Mouse (Mus musculus): ENCODE measurements around the gene Exosc7. TPM values are rescaled to one million over a fixed set of nuclear protein-coding genes. Genes with fewer than 3 reads are reported as not detected.

The Exosc7 gene
- total RNA-seq, 4 experiments from 2014 or later = 20.5 to 25.8 (median 22.0) TPM

DNA sequence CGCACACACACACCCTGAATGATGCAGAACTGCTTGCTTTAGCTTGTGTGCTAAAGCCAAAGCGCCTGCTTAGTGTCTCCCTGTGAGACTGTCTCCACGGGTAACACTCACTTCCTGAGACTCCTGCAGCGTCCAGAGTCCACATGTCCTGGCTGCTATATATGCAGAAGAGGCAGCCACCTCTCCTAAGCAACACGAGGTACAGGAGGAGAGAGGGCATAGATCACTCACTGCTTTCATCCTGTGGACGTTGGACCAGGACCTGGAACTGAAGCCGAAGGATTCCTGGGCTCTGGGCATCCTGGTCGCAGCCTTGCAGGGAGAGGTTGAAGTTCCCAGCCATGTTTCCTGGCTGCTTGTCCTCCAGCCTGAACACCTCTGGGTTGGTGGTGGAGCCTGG lies 70.2 kb downstream of the Exosc7 start:
- no peak for DNase-seq (ENCODE audit: low spot score in 2 of 2)

DNA sequence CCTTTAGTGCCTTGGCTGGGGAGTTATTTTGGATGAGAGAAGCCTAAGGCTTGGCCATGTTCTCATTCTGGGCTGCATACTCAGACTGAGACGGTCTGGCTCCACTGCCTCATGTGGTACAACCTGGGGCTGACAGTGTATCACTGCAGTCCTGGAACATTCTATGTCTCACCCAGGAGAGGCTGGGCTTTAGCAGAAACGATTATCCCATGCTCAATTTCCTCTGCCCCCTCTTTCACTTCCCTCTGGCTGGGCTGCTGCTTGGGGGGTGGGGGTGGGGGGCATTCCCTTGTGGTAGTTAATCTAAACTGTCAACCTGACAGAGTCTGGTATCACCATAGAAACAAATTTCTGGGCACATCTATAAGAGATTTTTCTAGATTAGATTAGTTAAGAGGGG lies 72.5 kb downstream of the Exosc7 start:
- no peak for DNase-seq (ENCODE audit: low spot score in 2 of 2)

Other genes with a start within 250 kb of the Exosc7 start
- gene Zfp445, start 247.2 kb upstream of the Exosc7 start, total RNA-seq (2022) = 10 to 100 TPM; 24.8 to 35.2 (median 34.0) TPM
- 1 to 10 TPM; 3.9 to 4.6 (median 4.4) TPM for gene Zkscan7, start 227.5 kb upstream of the Exosc7 start, total RNA-seq (2022)
- gene Zfp105, start 190.1 kb upstream of the Exosc7 start, total RNA-seq (2022) = under 1 TPM; 0.19 to 0.79 (median 0.52) TPM
- 10 to 100 TPM in 1 of 4 experiments, 1 to 10 TPM in 3; 5.6 to 11.6 (median 8.4) TPM for gene 1110059G10Rik, start 162.2 kb upstream of the Exosc7 start, total RNA-seq (2022)
- gene Kif15, start 162.2 kb upstream of the Exosc7 start, total RNA-seq (2022) = under 1 TPM in 1 of 4 experiments, not detected in 3; 0.45 TPM
- gene Tmem42, start 91.9 kb upstream of the Exosc7 start, total RNA-seq (2022) = 10 to 100 TPM in 2 of 4 experiments, 1 to 10 TPM in 2; 6.5 to 11.0 (median 9.9) TPM
- gene Tgm4, start 78.5 kb upstream of the Exosc7 start, total RNA-seq (2022) = not detected
- 10 to 100 TPM; 63.9 to 75.0 (median 69.9) TPM for gene Zdhhc3, start within 50 bp of the Exosc7 start, total RNA-seq (2022)
- gene Clec3b, start 37.7 kb downstream of the Exosc7 start, total RNA-seq (2022) = 10 to 100 TPM; 24.5 to 33.6 (median 28.6) TPM
- not detected for gene Cdcp1, start 102.8 kb downstream of the Exosc7 start, total RNA-seq (2022)
- gene Tmem158, start 147.5 kb downstream of the Exosc7 start, total RNA-seq (2022) = 1 to 10 TPM in 2 of 4 experiments, under 1 TPM in 2; 0.60 to 1.5 (median 1.0) TPM